Mouse (Mus musculus): ENCODE results near the gene Ndufaf7. TPM values are rescaled to one million over a fixed set of nuclear protein-coding genes. Genes with fewer than 3 reads are reported as not detected.

Ndufaf7 gene
- 57.2 and 58.0 TPM in 2 replicates for polyA plus RNA-seq (2015; fragmentation: Nextera tagmentation; extraction: Ambion mirVana)

DNA sequence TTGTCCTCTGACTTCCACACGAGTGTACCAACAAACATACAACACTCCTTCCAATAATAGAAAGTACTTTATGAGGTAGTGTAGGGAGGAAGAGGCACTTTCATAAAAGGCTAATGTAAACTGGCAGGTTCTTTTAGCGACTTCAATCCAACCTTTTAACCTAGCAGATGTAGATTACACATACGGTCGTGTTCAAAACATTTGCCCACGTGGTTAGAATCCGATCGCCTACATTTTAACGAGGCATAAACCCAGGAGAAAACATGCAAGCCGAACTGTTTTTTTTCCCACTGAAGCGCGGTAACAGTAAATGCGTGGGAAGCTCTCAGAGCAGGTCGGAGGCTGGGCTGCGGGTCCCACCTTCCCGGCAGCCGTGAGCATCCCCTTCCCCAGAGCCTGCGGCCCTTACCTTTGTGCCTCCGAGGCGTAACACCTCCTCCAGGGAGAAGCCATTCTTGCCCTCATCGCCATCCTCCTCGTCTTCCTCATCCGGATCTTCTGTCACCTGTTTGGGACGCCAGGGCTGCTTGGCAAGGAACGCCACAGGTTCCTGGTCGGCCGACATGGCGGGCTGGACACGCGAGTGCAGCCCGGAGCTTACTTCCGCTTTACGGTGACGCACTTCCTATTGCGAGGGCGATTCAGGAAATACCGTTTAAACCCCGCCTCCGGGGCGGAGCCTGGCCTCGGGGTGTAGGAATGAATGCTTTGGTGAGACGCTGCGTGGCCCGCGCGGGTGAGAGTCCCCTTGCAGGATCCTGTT lies at the start of gene Ndufaf7, which contains the start of gene Cebpz:
Gene Ndufaf7, plus strand, starts transcription at position 671 of the 763 bp plus-strand sequence.
Gene Cebpz, minus strand, starts transcription at position 601 of the 763 bp plus-strand sequence.
- ATAC-seq (replicated peaks; ENCODE audit: insufficient number of reproducible peaks, insufficient read depth, low FRiP score, low read depth): peak; percentile 99
- under 1% methylated on average over 45 of the region's 45 CpGs for WGBS

DNA sequence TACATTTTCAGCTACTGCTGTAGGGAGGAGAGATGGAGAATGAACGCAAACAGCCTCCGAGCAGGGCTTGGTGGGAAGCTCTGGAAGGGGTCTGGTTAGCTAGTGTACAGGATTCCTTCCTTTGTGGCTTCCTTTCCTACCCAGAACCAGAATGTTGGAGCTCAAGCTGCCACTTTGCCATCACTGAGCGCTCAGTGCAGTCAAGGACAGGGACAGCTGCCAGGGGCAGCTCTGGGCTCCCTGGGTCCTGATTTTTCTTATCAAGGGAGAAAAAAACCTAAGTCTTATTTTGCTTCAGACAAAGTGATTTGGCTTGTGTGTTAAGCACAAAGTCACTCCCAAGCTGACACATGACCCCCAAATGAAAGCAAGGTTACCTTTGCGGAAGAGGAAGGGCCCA lies 48.4 kb upstream of the Ndufaf7 start:
- no peaks in the 10 kb centered on the region for H3K4me1 ChIP-seq (replicated peaks)
- no peaks in the 10 kb centered on the region for H3K9me3 ChIP-seq (replicated peaks)
- H3K27ac ChIP-seq: no peak overlapping the region
- 76% methylated on average over 4 of the region's 4 CpGs for WGBS
- ATAC-seq (replicated peaks; ENCODE audit: insufficient number of reproducible peaks, insufficient read depth, low FRiP score, low read depth): no peak
- no peak overlapping the region for H3K4me2 ChIP-seq
- H3K4me3 ChIP-seq: no peak overlapping the region
- no peaks in the 10 kb centered on the region for H3K27me3 ChIP-seq
- H3K9ac ChIP-seq: no peak overlapping the region
- H3K36me3 ChIP-seq: no peaks in the 10 kb centered on the region

More for the DNA sequence above, at the start of gene Ndufaf7, which contains the start of gene Cebpz:
- H3K9me3 ChIP-seq (replicated peaks): no peaks in the 10 kb centered on the region
- H3K4me3 ChIP-seq: peak within 1 kb of the TSS; percentile 76
- H3K9ac ChIP-seq: peak within 1 kb of the TSS; percentile 75
- peak within 1 kb of the TSS; percentile 79 for H3K4me2 ChIP-seq
- H3K27me3 ChIP-seq: no peaks in the 10 kb centered on the region
- H3K36me3 ChIP-seq: peaks cover 40% of the 10 kb centered on the region
- H3K27ac ChIP-seq: peak within 1 kb of the TSS; percentile 51; the same call in 1 of the 2 replicates
- peaks cover 17% of the 10 kb centered on the region for H3K4me1 ChIP-seq (replicated peaks)

DNA sequence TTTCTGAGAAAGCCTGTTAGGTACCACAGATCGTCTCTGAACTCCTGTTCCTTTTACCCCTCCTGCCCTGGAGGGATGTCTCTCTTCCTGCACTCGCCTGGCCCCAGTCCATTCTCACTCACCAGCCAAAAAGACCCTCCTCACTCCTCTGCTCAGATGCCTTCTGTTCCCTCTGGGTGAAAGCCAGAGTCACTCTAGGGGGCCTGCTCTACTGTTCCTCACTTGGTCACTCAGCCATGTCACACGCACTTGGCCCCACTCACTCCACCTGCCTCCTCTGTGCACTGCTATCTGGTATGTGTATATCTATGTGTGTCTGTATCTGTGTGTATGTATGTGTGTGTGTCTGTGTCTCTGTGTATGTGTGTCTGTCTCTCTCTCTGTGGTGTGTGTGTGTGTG lies 47.8 kb upstream of the Ndufaf7 start:
- Histone ChIP-seq H3K4me2 (no peak overlapping the region), H3K9ac (no peak overlapping the region), H3K9me3 (replicated peaks) (no peaks in the 10 kb centered on the region), H3K4me1 (replicated peaks) (no peaks in the 10 kb centered on the region), H3K27me3 (no peaks in the 10 kb centered on the region), H3K27ac (no peak overlapping the region), H3K4me3 (no peak overlapping the region), H3K36me3 (no peaks in the 10 kb centered on the region)
- WGBS: 46% methylated on average over 3 of the region's 3 CpGs
- no peak for ATAC-seq (replicated peaks; ENCODE audit: insufficient number of reproducible peaks, insufficient read depth, low FRiP score, low read depth)

DNA sequence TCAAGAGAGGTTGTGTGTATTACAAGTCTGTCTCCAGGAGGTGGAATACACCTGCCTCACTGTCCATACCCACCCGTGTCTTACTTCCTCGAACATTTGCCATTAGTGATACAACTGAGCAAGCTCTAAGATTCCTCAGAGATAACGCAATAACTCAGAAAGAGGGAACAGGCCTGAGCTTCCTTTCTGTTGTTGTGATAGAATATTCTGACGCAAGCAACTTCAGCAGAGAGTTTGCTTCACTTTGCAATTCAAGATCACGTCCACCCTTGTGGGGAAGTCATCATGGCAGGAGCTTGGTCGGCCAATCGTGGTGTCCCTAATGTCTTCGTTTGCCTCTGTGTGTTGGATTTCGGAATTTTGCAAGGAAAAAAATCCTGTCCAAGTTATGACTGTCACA lies 45.9 kb upstream of the Ndufaf7 start:
- H3K9me3 ChIP-seq (replicated peaks): no peaks in the 10 kb centered on the region
- ATAC-seq (replicated peaks; ENCODE audit: insufficient number of reproducible peaks, insufficient read depth, low FRiP score, low read depth): no peak
- peaks cover 7% of the 10 kb centered on the region; the same call in 1 of the 2 replicates for H3K4me1 ChIP-seq (replicated peaks)
- H3K27me3 ChIP-seq: no peaks in the 10 kb centered on the region
- no peak overlapping the region for H3K4me2 ChIP-seq
- H3K27ac ChIP-seq: no peak overlapping the region
- no peak overlapping the region for H3K4me3 ChIP-seq
- WGBS: 70% methylated on average over 9 of the region's 9 CpGs
- no peaks in the 10 kb centered on the region for H3K36me3 ChIP-seq
- H3K9ac ChIP-seq: no peak overlapping the region

DNA sequence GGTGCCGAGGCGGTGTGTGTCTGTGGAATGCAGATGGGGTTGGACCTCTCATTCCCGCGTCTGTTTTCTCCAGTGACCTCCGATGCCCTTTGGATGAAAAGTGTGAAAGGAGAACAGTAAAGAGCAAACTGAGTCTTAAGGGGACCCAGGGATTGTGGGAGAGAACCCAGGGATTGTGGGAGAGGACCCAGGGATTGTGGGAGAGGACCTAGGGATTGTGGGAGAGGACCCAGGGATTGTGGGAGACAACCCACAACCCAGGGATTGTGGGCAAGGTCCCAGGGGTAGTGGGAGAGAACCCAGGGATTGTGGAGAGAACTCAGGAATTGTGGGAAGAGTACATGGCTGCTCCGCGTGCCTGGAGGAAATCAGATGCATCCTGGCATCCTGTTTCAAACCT lies 41.9 kb upstream of the Ndufaf7 start:
- Histone ChIP-seq H3K4me1 (replicated peaks) (peaks cover 7% of the 10 kb centered on the region; the same call in 1 of the 2 replicates), H3K27ac (no peak overlapping the region), H3K4me2 (peak overlapping the region; percentile 57; the same call in 1 of the 2 replicates), H3K9me3 (replicated peaks) (no peaks in the 10 kb centered on the region), H3K9ac (no peak overlapping the region), H3K4me3 (no peak overlapping the region), H3K27me3 (no peaks in the 10 kb centered on the region), H3K36me3 (no peaks in the 10 kb centered on the region)
- 71% methylated on average over 7 of the region's 7 CpGs for WGBS
- ATAC-seq (replicated peaks; ENCODE audit: insufficient number of reproducible peaks, insufficient read depth, low FRiP score, low read depth): no peak

DNA sequence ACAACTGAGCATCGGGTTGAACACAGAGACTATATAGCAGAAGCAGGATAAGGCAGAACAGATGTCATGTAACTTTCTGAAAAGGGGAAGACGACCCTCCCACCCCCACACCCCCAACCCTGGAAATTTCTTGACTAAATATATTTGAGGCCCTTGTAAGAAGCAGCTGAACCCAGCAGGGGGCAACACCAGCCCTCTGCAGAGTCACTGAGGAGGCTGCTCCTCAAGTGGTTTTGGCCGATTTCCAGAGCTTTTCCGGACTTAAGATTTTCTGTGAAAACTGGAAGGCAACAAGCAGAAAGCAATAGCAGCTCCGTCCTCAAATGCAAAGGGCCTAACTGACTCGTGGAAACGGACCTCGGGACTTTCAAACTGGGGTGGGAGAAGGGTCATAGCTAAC lies 41.5 kb upstream of the Ndufaf7 start:
- peaks cover 7% of the 10 kb centered on the region; the same call in 1 of the 2 replicates for H3K4me1 ChIP-seq (replicated peaks)
- no peaks in the 10 kb centered on the region for H3K9me3 ChIP-seq (replicated peaks)
- no peak for ATAC-seq (replicated peaks; ENCODE audit: insufficient number of reproducible peaks, insufficient read depth, low FRiP score, low read depth)
- peak overlapping the region; percentile 57 for H3K4me2 ChIP-seq
- no peaks in the 10 kb centered on the region for H3K36me3 ChIP-seq
- H3K9ac ChIP-seq: 0 out of 2 replicates have a peak overlapping the region, but pooled peaks have one; percentile 25
- peak overlapping the region; percentile 29; the same call in 1 of the 2 replicates for H3K4me3 ChIP-seq
- H3K27ac ChIP-seq: no peak overlapping the region
- WGBS: 19% methylated on average over 8 of the region's 8 CpGs
- H3K27me3 ChIP-seq: no peaks in the 10 kb centered on the region

DNA sequence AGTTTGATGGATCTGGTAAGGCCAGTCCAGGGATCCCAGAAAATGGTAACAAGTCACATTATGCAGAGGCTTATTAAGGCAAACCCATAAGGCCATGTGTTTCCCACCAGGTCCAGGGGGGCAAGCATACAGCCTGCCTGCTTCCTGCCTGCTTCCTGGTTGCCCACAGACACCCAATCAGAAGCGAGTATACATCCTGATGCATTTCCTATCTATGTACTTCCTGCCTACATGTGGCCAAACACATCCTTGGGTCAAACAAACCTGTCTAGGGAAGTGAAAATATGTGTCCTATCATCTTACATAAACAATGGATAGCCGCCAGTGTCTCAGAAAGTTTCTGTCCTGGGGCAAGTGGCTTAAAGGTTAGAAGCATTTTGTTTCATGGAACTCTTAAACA lies 33.8 kb upstream of the Ndufaf7 start:
- H3K27ac ChIP-seq: no peak overlapping the region
- no peaks in the 10 kb centered on the region for H3K27me3 ChIP-seq
- H3K9ac ChIP-seq: no peak overlapping the region
- no peak overlapping the region for H3K4me3 ChIP-seq
- WGBS: 71% methylated on average over 2 of the region's 2 CpGs
- no peaks in the 10 kb centered on the region for H3K9me3 ChIP-seq (replicated peaks)
- H3K4me2 ChIP-seq: no peak overlapping the region
- no peaks in the 10 kb centered on the region for H3K4me1 ChIP-seq (replicated peaks)
- no peaks in the 10 kb centered on the region for H3K36me3 ChIP-seq
- ATAC-seq (replicated peaks; ENCODE audit: insufficient number of reproducible peaks, insufficient read depth, low FRiP score, low read depth): no peak

DNA sequence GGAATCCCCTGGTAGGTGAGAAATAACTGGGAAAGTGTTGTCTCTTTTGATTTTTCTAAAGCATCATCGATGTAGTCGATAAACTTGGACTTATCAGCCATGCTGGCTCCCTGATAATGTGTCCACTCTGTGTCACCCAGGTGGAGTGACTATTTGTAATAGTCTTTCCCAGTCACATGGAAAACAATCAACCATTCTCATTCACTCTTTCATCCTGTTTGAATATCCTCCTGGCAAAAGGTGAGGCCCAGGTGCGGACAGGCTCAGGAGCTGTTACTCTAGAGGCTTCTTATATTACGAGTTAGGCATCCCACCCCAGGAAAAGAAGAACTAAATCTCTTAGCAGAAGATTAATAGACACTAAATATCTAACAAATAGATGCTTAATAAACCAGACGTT lies 30.0 kb upstream of the Ndufaf7 start, which contains the start of gene Sult6b1:
Gene Sult6b1, minus strand, starts transcription at position 101 of the 400 bp plus-strand sequence.
- Histone ChIP-seq H3K4me1 (replicated peaks) (no peaks in the 10 kb centered on the region), H3K4me2 (no peak within 1 kb of the TSS), H3K36me3 (no peaks in the 10 kb centered on the region), H3K4me3 (no peak within 1 kb of the TSS), H3K9ac (no peak within 1 kb of the TSS), H3K27ac (no peak within 1 kb of the TSS), H3K27me3 (peaks cover 3% of the 10 kb centered on the region; the same call in 1 of the 2 replicates), H3K9me3 (replicated peaks) (no peaks in the 10 kb centered on the region)
- WGBS: 79% methylated on average over 5 of the region's 5 CpGs
- no peak for ATAC-seq (replicated peaks; ENCODE audit: insufficient number of reproducible peaks, insufficient read depth, low FRiP score, low read depth)

DNA sequence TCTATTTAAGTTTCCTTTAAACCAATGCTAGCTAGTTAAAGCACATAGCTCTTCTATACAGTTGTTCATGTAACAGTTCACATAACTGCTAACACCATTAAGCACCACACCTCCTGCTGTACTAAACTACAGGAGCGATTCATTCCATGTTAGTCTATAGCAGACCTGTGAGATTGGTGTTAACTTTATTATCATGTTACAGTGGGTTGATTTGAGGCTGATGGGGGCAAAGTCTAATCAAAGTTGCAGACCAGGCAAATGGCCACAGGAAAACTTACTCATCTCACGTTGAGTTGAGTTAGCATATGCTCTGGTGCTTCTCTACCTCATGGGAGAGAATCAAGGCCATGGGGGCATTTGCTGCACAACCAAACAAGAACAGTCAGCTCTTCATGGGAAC lies 27.6 kb upstream of the Ndufaf7 start:
- H3K27ac ChIP-seq: no peak overlapping the region
- H3K36me3 ChIP-seq: no peaks in the 10 kb centered on the region
- no peak overlapping the region for H3K4me2 ChIP-seq
- ATAC-seq (replicated peaks; ENCODE audit: insufficient number of reproducible peaks, insufficient read depth, low FRiP score, low read depth): no peak
- no peak overlapping the region for H3K4me3 ChIP-seq
- 71% methylated on average over 2 of the region's 2 CpGs for WGBS
- H3K27me3 ChIP-seq: peaks cover 3% of the 10 kb centered on the region; the same call in 1 of the 2 replicates
- H3K9me3 ChIP-seq (replicated peaks): no peaks in the 10 kb centered on the region
- no peak overlapping the region for H3K9ac ChIP-seq
- no peaks in the 10 kb centered on the region for H3K4me1 ChIP-seq (replicated peaks)

DNA sequence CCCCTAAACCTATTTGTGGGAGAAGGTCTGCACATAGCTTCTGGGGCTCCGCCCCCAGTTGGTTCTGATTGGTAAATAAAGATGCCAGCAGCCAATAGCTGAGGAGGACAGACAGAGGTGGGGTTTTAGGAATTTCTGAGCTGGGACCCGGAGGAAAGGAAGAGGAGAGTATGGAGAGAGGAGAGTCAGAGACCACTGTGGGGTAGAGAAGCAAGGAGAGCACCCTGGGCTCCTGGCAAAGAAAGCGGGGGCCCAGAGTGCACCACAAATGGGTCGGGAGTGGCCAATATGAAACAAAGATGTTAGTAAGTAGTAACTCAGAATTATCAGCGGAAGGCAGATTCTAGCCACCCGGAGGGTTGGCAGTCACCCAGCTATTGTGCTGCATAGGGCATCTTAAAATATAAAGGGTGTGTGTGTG lies 24.1 kb upstream of the Ndufaf7 start:
- Histone ChIP-seq H3K27me3 (peaks cover 3% of the 10 kb centered on the region; the same call in 1 of the 2 replicates), H3K4me1 (replicated peaks) (peaks cover 15% of the 10 kb centered on the region), H3K27ac (peak overlapping the region; percentile 60), H3K9me3 (replicated peaks) (no peaks in the 10 kb centered on the region), H3K4me2 (peak overlapping the region; percentile 69), H3K36me3 (no peaks in the 10 kb centered on the region), H3K4me3 (peak overlapping the region; percentile 56), H3K9ac (0 out of 2 replicates have a peak overlapping the region, but pooled peaks have one; percentile 22)
- ATAC-seq (replicated peaks; ENCODE audit: insufficient number of reproducible peaks, insufficient read depth, low FRiP score, low read depth): no peak
- 19% methylated on average over 6 of the region's 6 CpGs for WGBS

DNA sequence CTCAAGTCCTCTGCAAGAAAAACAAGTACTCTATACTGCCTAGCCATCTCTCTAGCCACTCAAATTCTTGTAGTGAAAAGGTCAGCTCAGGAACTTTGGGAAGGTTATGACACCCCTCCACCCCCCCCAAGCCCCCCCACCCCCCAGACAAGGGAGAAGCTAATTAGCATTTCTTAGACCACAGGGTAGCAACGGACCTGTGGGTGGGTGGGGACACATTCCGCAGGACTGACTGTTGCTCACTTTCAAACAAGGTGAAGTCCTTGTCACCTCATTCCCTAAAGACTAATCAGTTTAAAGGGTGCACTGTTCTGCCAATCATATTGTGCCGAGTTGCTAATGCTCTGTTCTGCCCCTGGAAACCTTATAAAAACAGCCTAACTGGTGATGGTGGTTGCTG lies 23.0 kb upstream of the Ndufaf7 start:
- WGBS: 65% methylated on average over 3 of the region's 3 CpGs

More for the DNA sequence above, 23.0 kb upstream of the Ndufaf7 start:
- no peaks in the 10 kb centered on the region for H3K9me3 ChIP-seq (replicated peaks)
- ATAC-seq (replicated peaks; ENCODE audit: insufficient number of reproducible peaks, insufficient read depth, low FRiP score, low read depth): no peak
- peaks cover 16% of the 10 kb centered on the region for H3K4me1 ChIP-seq (replicated peaks)
- no peaks in the 10 kb centered on the region for H3K27me3 ChIP-seq
- H3K36me3 ChIP-seq: peaks cover 4% of the 10 kb centered on the region
- no peak overlapping the region for H3K4me2 ChIP-seq
- no peak overlapping the region for H3K9ac ChIP-seq
- no peak overlapping the region for H3K4me3 ChIP-seq
- no peak overlapping the region for H3K27ac ChIP-seq

Data from heart, embryonic 15.5 days (tissue).